Mouse (Mus musculus): ENCODE measurements around the gene Taf8. TPM values are rescaled to one million over a fixed set of nuclear protein-coding genes. Genes with fewer than 3 reads are reported as not detected.

Taf8 gene
- total RNA-seq, 1 experiment = 40.0 TPM

DNA sequence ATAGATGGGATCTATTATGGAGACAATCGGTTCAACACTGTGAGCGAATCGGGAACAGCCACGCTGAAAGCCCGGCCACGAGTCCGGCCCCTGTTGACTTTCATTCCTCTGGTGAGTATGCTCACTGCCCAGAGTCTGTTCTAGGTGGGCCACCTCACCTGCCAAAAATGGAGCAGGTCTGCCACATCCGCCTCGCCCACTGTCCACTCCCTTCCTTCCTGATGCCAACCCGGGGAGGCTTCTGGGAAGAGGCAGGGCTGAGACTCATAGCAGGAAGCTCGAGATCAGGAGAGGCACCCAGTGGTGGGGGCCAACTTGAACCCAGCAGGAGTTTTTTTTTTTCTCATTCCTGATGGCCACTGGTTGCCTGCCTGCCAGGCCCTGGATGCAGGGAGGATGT is 55.5 kb downstream of the Taf8 start:
- in situ Hi-C loops (cut with MboI; ENCODE audit: low sequenced_read_pairs in 2 of 2, unreplicated experiment in 2 of 2) = no loop called here
- H3K4me3 ChIP-seq (ENCODE audit: insufficient read depth in 1 of 2, low read depth in 1 of 2, low read length in 2 of 2, poor library complexity in 1 of 2, severe bottlenecking in 1 of 2) = peak overlapping the region; percentile 0 to 12; a peak in 2 of 4 replicates
- TF ChIP-seq HCFC1 (IDR thresholded peaks at IDR 0.05; ENCODE audit: borderline replicate concordance, insufficient read depth, low read length) (no peak), ZC3H11A (IDR thresholded peaks at IDR 0.05; ENCODE audit: borderline replicate concordance, low read depth, low read length) (no peak), ZNF384 (IDR thresholded peaks at IDR 0.05; ENCODE audit: low read depth, low read length) (no peak)
- no peak for DNase-seq (ENCODE audit: low read depth, low spot score)
- no peak overlapping the region for H3K27ac ChIP-seq (ENCODE audit: insufficient read depth, low read depth, low read length, poor library complexity, severe bottlenecking)
- H3K9me3 ChIP-seq (ENCODE audit: control insufficient read depth, insufficient read depth, low read depth, low read length) = no peaks in the 10 kb centered on the region
- no peak overlapping the region for H3K9ac ChIP-seq (ENCODE audit: insufficient read depth, low read depth, low read length, poor library complexity, severe bottlenecking)
- no peaks in the 10 kb centered on the region for H3K36me3 ChIP-seq (ENCODE audit: control insufficient read depth, insufficient read depth, low read length, poor library complexity, severe bottlenecking)
- peaks cover 9 to 45% of the 10 kb centered on the region in 2 experiments; a peak in 3 of 4 replicates for H3K4me1 ChIP-seq (ENCODE audit: control insufficient read depth in 2 of 2, insufficient read depth in 2 of 2, low read length in 2 of 2, poor library complexity in 1 of 2)

DNA sequence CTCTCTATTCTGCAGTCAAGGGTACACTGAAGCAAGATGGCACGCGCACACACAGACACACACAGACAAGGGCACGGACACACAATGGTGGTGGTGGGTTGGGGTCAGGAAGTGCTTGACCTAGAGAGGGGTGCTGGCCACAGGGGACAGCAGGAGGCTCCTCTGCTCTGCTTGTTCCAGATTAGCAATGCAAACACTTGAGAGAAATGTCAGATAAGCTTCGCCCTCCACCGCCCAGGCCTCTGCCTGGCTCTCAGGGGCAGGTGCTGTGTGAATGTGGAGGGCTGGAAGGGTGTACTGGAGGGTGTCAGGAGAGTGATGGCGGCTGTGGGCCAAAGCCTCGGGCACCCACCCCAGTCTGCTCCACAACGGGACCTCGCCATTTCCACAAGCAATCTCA is 56.1 kb downstream of the Taf8 start:
- TF ChIP-seq HCFC1 (IDR thresholded peaks at IDR 0.05; ENCODE audit: borderline replicate concordance, insufficient read depth, low read length) (no peak), ZC3H11A (IDR thresholded peaks at IDR 0.05; ENCODE audit: borderline replicate concordance, low read depth, low read length) (no peak), CHD2 (IDR thresholded peaks at IDR 0.05; ENCODE audit: low read depth, low read length) (no peak), ZNF384 (IDR thresholded peaks at IDR 0.05; ENCODE audit: low read depth, low read length) (no peak), MAFK (IDR thresholded peaks at IDR 0.05; ENCODE audit: insufficient read depth, low read depth, low read length) (no peak)
- H3K4me1 ChIP-seq (ENCODE audit: control insufficient read depth in 2 of 2, insufficient read depth in 2 of 2, low read length in 2 of 2, poor library complexity in 1 of 2) = peaks cover 9 to 44% of the 10 kb centered on the region in 2 experiments; a peak in 3 of 4 replicates
- 0 out of 4 replicates have a peak overlapping the region, but pooled peaks have one; percentile 0 to 12 for H3K4me3 ChIP-seq (ENCODE audit: insufficient read depth in 1 of 2, low read depth in 1 of 2, low read length in 2 of 2, poor library complexity in 1 of 2, severe bottlenecking in 1 of 2)
- no peak for DNase-seq (ENCODE audit: low read depth, low spot score)
- H3K9ac ChIP-seq (ENCODE audit: insufficient read depth, low read depth, low read length, poor library complexity, severe bottlenecking) = no peak overlapping the region
- in situ Hi-C loops (cut with MboI; ENCODE audit: low sequenced_read_pairs in 2 of 2, unreplicated experiment in 2 of 2) = no loop called here
- H3K27ac ChIP-seq (ENCODE audit: insufficient read depth, low read depth, low read length, poor library complexity, severe bottlenecking) = no peak overlapping the region
- H3K36me3 ChIP-seq (ENCODE audit: control insufficient read depth, insufficient read depth, low read length, poor library complexity, severe bottlenecking) = no peaks in the 10 kb centered on the region
- H3K9me3 ChIP-seq (ENCODE audit: control insufficient read depth, insufficient read depth, low read depth, low read length) = no peaks in the 10 kb centered on the region

DNA sequence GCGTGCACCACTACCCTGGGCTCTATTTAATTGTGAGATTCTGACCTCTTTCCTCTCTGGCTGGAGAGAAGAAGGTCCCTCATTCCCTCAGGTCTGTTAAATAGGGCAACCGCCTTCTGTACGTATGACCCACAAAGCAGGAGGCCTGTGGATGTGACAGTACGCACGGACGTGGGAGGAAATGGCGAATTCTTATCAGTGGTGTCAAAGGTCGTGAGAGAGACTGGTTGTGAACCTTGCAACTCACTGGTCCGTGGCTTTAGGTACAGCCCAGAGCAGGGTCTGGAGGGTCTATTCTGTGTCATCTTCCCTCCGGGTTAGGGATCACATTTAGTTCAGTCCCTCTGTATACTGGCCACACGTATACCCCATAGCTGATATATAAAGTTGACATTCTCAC is 56.6 kb downstream of the Taf8 start:
- no peak overlapping the region for H3K4me3 ChIP-seq (ENCODE audit: insufficient read depth in 1 of 2, low read depth in 1 of 2, low read length in 2 of 2, poor library complexity in 1 of 2, severe bottlenecking in 1 of 2)
- no peaks in the 10 kb centered on the region for H3K36me3 ChIP-seq (ENCODE audit: control insufficient read depth, insufficient read depth, low read length, poor library complexity, severe bottlenecking)
- H3K4me1 ChIP-seq (ENCODE audit: control insufficient read depth in 2 of 2, insufficient read depth in 2 of 2, low read length in 2 of 2, poor library complexity in 1 of 2) = peaks cover 9 to 45% of the 10 kb centered on the region in 2 experiments; a peak in 3 of 4 replicates
- no peak overlapping the region for H3K27ac ChIP-seq (ENCODE audit: insufficient read depth, low read depth, low read length, poor library complexity, severe bottlenecking)
- no peak overlapping the region for H3K9ac ChIP-seq (ENCODE audit: insufficient read depth, low read depth, low read length, poor library complexity, severe bottlenecking)
- no peak for DNase-seq (ENCODE audit: low read depth, low spot score)
- no peak for TF ChIP-seq CHD2 (IDR thresholded peaks at IDR 0.05; ENCODE audit: low read depth, low read length)
- no peak for TF ChIP-seq MAFK (IDR thresholded peaks at IDR 0.05; ENCODE audit: insufficient read depth, low read depth, low read length)
- TF ChIP-seq ZC3H11A (IDR thresholded peaks at IDR 0.05; ENCODE audit: borderline replicate concordance, low read depth, low read length) = no peak
- TF ChIP-seq ZNF384 (IDR thresholded peaks at IDR 0.05; ENCODE audit: low read depth, low read length) = no peak
- TF ChIP-seq HCFC1 (IDR thresholded peaks at IDR 0.05; ENCODE audit: borderline replicate concordance, insufficient read depth, low read length) = no peak
- no peaks in the 10 kb centered on the region for H3K9me3 ChIP-seq (ENCODE audit: control insufficient read depth, insufficient read depth, low read depth, low read length)
- in situ Hi-C loops (cut with MboI; ENCODE audit: low sequenced_read_pairs in 2 of 2, unreplicated experiment in 2 of 2) = no loop called here

DNA sequence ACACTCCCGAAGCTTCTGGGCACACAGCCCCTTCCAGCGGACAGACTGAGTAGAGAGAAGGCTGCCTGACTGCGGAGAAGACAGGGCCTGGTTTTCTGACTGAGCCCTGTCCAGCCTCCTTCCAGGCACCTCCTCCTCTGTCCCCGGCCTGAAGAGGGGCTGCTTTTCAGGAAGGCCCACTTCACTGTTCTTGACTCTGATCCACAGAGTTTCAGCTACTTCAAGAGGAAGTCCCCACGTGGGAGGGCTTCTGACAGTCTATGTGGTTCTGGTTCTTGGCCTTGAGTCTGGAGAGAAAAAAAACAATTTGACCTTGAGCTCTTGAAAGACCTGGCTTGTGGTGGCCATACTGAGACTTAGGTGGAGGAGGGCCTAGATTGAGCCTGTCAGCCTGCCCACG is 58.0 kb downstream of the Taf8 start:
- H3K36me3 ChIP-seq (ENCODE audit: control insufficient read depth, insufficient read depth, low read length, poor library complexity, severe bottlenecking) = no peaks in the 10 kb centered on the region
- no peak overlapping the region for H3K9ac ChIP-seq (ENCODE audit: insufficient read depth, low read depth, low read length, poor library complexity, severe bottlenecking)
- H3K4me3 ChIP-seq (ENCODE audit: insufficient read depth in 1 of 2, low read depth in 1 of 2, low read length in 2 of 2, poor library complexity in 1 of 2, severe bottlenecking in 1 of 2) = no peak overlapping the region
- no peak for DNase-seq (ENCODE audit: low read depth, low spot score)
- no peak overlapping the region for H3K27ac ChIP-seq (ENCODE audit: insufficient read depth, low read depth, low read length, poor library complexity, severe bottlenecking)
- in situ Hi-C loops (cut with MboI; ENCODE audit: low sequenced_read_pairs in 2 of 2, unreplicated experiment in 2 of 2) = no loop called here
- TF ChIP-seq HCFC1 (IDR thresholded peaks at IDR 0.05; ENCODE audit: borderline replicate concordance, insufficient read depth, low read length) (no peak), ZNF384 (IDR thresholded peaks at IDR 0.05; ENCODE audit: low read depth, low read length) (0 out of 2 replicates have a peak, but pooled peaks have one; percentile 34)
- H3K9me3 ChIP-seq (ENCODE audit: control insufficient read depth, insufficient read depth, low read depth, low read length) = no peaks in the 10 kb centered on the region
- H3K4me1 ChIP-seq (ENCODE audit: control insufficient read depth in 2 of 2, insufficient read depth in 2 of 2, low read length in 2 of 2, poor library complexity in 1 of 2) = peaks cover 4 to 37% of the 10 kb centered on the region in 2 experiments; a peak in 3 of 4 replicates

DNA sequence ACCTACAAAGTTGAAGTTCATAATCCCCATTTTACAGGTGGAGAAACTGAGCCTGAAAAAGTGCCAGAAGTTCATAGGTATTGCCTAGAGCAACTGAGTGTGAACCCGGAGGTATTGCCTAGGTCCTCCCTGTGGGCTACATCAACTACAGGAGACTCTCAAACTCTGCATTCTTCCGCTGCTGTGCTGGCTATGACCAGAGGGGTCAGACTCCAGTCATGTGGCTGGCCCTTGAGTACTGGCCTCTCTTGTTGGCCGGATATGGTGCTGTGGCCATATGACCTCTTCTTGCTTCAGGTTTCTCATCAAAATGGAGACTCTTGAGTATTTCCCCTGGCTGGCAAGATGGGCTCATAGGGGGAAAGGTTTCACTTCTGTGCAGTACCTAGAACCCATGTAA is 59.8 kb downstream of the Taf8 start:
- Histone ChIP-seq H3K4me1 (ENCODE audit: control insufficient read depth in 2 of 2, insufficient read depth in 2 of 2, low read length in 2 of 2, poor library complexity in 1 of 2) (peaks cover 0 to 36% of the 10 kb centered on the region in 2 experiments; a peak in 2 of 4 replicates), H3K9ac (ENCODE audit: insufficient read depth, low read depth, low read length, poor library complexity, severe bottlenecking) (no peak overlapping the region), H3K4me3 (ENCODE audit: insufficient read depth in 1 of 2, low read depth in 1 of 2, low read length in 2 of 2, poor library complexity in 1 of 2, severe bottlenecking in 1 of 2) (no peak overlapping the region), H3K27ac (ENCODE audit: insufficient read depth, low read depth, low read length, poor library complexity, severe bottlenecking) (no peak overlapping the region), H3K9me3 (ENCODE audit: control insufficient read depth, insufficient read depth, low read depth, low read length) (no peaks in the 10 kb centered on the region), H3K36me3 (ENCODE audit: control insufficient read depth, insufficient read depth, low read length, poor library complexity, severe bottlenecking) (no peaks in the 10 kb centered on the region)
- no peak for DNase-seq (ENCODE audit: low read depth, low spot score)
- in situ Hi-C loops (cut with MboI; ENCODE audit: low sequenced_read_pairs in 2 of 2, unreplicated experiment in 2 of 2) = no loop called here
- no peak for TF ChIP-seq ZNF384 (IDR thresholded peaks at IDR 0.05; ENCODE audit: low read depth, low read length)
- TF ChIP-seq HCFC1 (IDR thresholded peaks at IDR 0.05; ENCODE audit: borderline replicate concordance, insufficient read depth, low read length) = no peak
- TF ChIP-seq MAFK (IDR thresholded peaks at IDR 0.05; ENCODE audit: insufficient read depth, low read depth, low read length) = no peak
- no peak for TF ChIP-seq CHD2 (IDR thresholded peaks at IDR 0.05; ENCODE audit: low read depth, low read length)
- no peak for TF ChIP-seq ZC3H11A (IDR thresholded peaks at IDR 0.05; ENCODE audit: borderline replicate concordance, low read depth, low read length)

All from ES-E14 (cell line).